Mouse (Mus musculus) urinary bladder, postnatal 10 days (tissue): Measurements from ENCODE around the gene Gm8138.
"Not testable (repeated sequence)": the region's sequence is repeated elsewhere in the genome, so short reads cannot be mapped to it uniquely, and the experiment has no call there.

Experiments
- DNase-seq: peaks from one replicate; pipeline ENCODE4 v3.0.0; 2022; ENCODE audit warnings: low spot score

Gm8138 gene

GRCm38 (mm10) chr14:43416250-43416649, at the start of gene Gm8138:
Gm8138 (minus strand) TSS chr14:43416350.
- DNase-seq, result not testable (repeated sequence)

- not testable (repeated sequence) for DNase-seq
Observed at GRCm38 (mm10) chr14:43361713-43362112, 54.4 kb downstream of the Gm8138 start.
